Mouse (Mus musculus) forebrain, embryonic 11.5 days (tissue): ENCODE results near the gene Zfyve1. TPM values are rescaled to one million over a fixed set of nuclear protein-coding genes. Genes with fewer than 3 reads are reported as not detected.
"Not testable (repeated sequence)": the region's sequence is repeated elsewhere in the genome, so short reads cannot be mapped to it uniquely, and the experiment has no call there.

ENCODE experiments used
- ATAC-seq: fragments of 200-750 bp; cut with Nextera tagmentation; replicated peaks from 2 replicates; pipeline ENCODE4 v1.8.0; 2017; ENCODE audit warnings: moderate TSS enrichment; ENCODE audit not compliant: low FRiP score
- DNase-seq: peaks from one replicate; pipeline ENCODE4 v3.0.0-alpha.2; 2017; ENCODE audit warnings: low spot score
- H3K27ac ChIP-seq: fragments of 300-500 bp; sonication (generic); 2 replicates; pipeline ENCODE4 v1.5.1; 2014; ENCODE audit warnings: low read depth, low read length
- H3K27me3 ChIP-seq: fragments of 300-500 bp; sonication (generic); 2 replicates; pipeline ENCODE4 v1.6.1; 2014; ENCODE audit warnings: mild to moderate bottlenecking, low read length, mixed read lengths; ENCODE audit not compliant: control insufficient read depth, insufficient read depth
- H3K36me3 ChIP-seq: fragments of 300-500 bp; sonication (generic); 2 replicates; pipeline ENCODE4 v1.6.1; 2014; ENCODE audit warnings: mild to moderate bottlenecking, low read length, moderate library complexity, mixed read lengths; ENCODE audit not compliant: control insufficient read depth, insufficient read depth
- H3K4me1 ChIP-seq: fragments of 300-500 bp; sonication (generic); replicated peaks from 2 replicates; pipeline ENCODE4 v1.6.1; 2014; ENCODE audit warnings: low read length, mixed read lengths; ENCODE audit not compliant: control insufficient read depth, insufficient read depth
- H3K4me2 ChIP-seq: fragments of 300-500 bp; sonication (generic); 2 replicates; pipeline ENCODE4 v1.6.1; 2014; ENCODE audit warnings: low read depth, mild to moderate bottlenecking, low read length, moderate library complexity, mixed read lengths; ENCODE audit not compliant: severe bottlenecking
- H3K4me3 ChIP-seq: fragments of 300-500 bp; sonication (generic); 2 replicates; pipeline ENCODE4 v1.5.1; 2014; ENCODE audit warnings: low read depth, low read length
- H3K9ac ChIP-seq: fragments of 300-500 bp; sonication (generic); 2 replicates; pipeline ENCODE4 v1.6.1; 2014; ENCODE audit warnings: low read length
- H3K9me3 ChIP-seq: fragments of 300-500 bp; sonication (generic); 2 replicates; pipeline ENCODE4 v1.6.1; 2016; ENCODE audit warnings: low read length, mixed read lengths; ENCODE audit not compliant: control insufficient read depth
- WGBS: fragments of 180-500 bp; shearing (Covaris S2); extraction: QIAGEN DNeasy Blood & Tissue Kit; methylation state at CpG from one replicate; pipeline ENCODE4 v1.1.7; 2014; 5-methylcytosine and 5-hydroxymethylcytosine counted together
- polyA plus RNA-seq: library from polyadenylated mRNA; unstranded; fragments of >200 nt; fragmentation: Nextera tagmentation; extraction: Ambion mirVana; gene quantifications from 2 replicates; pipeline ENCODE4 v1.2.1, GENCODE M21; 2014

The Zfyve1 gene
- polyA plus RNA-seq, 1 experiment from 2014 or later, result 24.9 TPM

GRCm38 (mm10) chr12:83622031-83622755 lies 25.2 kb upstream of the Zfyve1 start:
- Histone ChIP-seq H3K4me1 (no peaks in the 10 kb centered on the region), H3K4me2 (no peak overlapping the region), H3K9ac (no peak overlapping the region), H3K36me3 (no peaks in the 10 kb centered on the region), H3K4me3 (no peak overlapping the region), H3K27ac (no peak overlapping the region), H3K9me3 (no peaks in the 10 kb centered on the region), H3K27me3 (no peaks in the 10 kb centered on the region)
- WGBS, result 81% methylated on average over 6 of the region's 6 CpGs
- DNase-seq (no peak), ATAC-seq (no peak)

- not testable (repeated sequence) for H3K9ac ChIP-seq, H3K36me3 ChIP-seq, H3K27me3 ChIP-seq, H3K9me3 ChIP-seq, H3K4me1 ChIP-seq, H3K27ac ChIP-seq, H3K4me2 ChIP-seq, H3K4me3 ChIP-seq, ATAC-seq, DNase-seq
- 62% methylated on average over 23 of the region's 23 CpGs for WGBS
Measured at GRCm38 (mm10) chr12:83620694-83621093, 23.7 kb upstream of the Zfyve1 start.

- no peak overlapping the region for H3K9ac ChIP-seq
- no peaks in the 10 kb centered on the region for H3K4me1 ChIP-seq
- no peak for ATAC-seq
Measured at GRCm38 (mm10) chr12:83618981-83619380, 22.0 kb upstream of the Zfyve1 start.

GRCm38 (mm10) chr12:83617261-83617660 lies 20.2 kb upstream of the Zfyve1 start:
- ATAC-seq (no peak), DNase-seq (no peak)
- H3K4me3 ChIP-seq, result no peak overlapping the region
- no peaks in the 10 kb centered on the region for H3K27me3 ChIP-seq
- no peaks in the 10 kb centered on the region for H3K36me3 ChIP-seq
- 97% methylated on average over 5 of the region's 5 CpGs for WGBS
- H3K9ac ChIP-seq, result no peak overlapping the region
- H3K9me3 ChIP-seq, result no peaks in the 10 kb centered on the region
- H3K27ac ChIP-seq, result no peak overlapping the region
- no peak overlapping the region for H3K4me2 ChIP-seq
- no peaks in the 10 kb centered on the region for H3K4me1 ChIP-seq

More at GRCm38 (mm10) chr12:83618981-83619380, 22.0 kb upstream of the Zfyve1 start:
- no peaks in the 10 kb centered on the region for H3K9me3 ChIP-seq
- H3K4me2 ChIP-seq, result no peak overlapping the region
- H3K27me3 ChIP-seq, result no peaks in the 10 kb centered on the region
- 80% methylated on average over 2 of the region's 2 CpGs for WGBS
- DNase-seq, result no peak
- no peaks in the 10 kb centered on the region for H3K36me3 ChIP-seq
- no peak overlapping the region for H3K4me3 ChIP-seq
- no peak overlapping the region for H3K27ac ChIP-seq

GRCm38 (mm10) chr12:83606411-83606810 lies 9.4 kb upstream of the Zfyve1 start:
- H3K9me3 ChIP-seq, H3K4me3 ChIP-seq, H3K4me2 ChIP-seq, H3K27ac ChIP-seq, H3K9ac ChIP-seq, ATAC-seq, H3K36me3 ChIP-seq, H3K4me1 ChIP-seq, H3K27me3 ChIP-seq, DNase-seq: not testable (repeated sequence)
- 92% methylated on average over 2 of the region's 2 CpGs for WGBS

GRCm38 (mm10) chr12:83602285-83602684 lies 5.3 kb upstream of the Zfyve1 start:
- no peaks in the 10 kb centered on the region for H3K36me3 ChIP-seq
- H3K4me3 ChIP-seq, result no peak overlapping the region
- no peak for DNase-seq
- H3K9ac ChIP-seq, result no peak overlapping the region
- no peaks in the 10 kb centered on the region for H3K4me1 ChIP-seq
- H3K9me3 ChIP-seq, result no peaks in the 10 kb centered on the region
- WGBS, result 93% methylated on average over 5 of the region's 5 CpGs
- no peaks in the 10 kb centered on the region for H3K27me3 ChIP-seq
- no peak overlapping the region for H3K27ac ChIP-seq
- H3K4me2 ChIP-seq, result no peak overlapping the region
- ATAC-seq, result no peak

GRCm38 (mm10) chr12:83597881-83598280 lies 859 bp upstream of the Zfyve1 start:
- Histone ChIP-seq H3K9me3 (no peaks in the 10 kb centered on the region), H3K4me3 (no peak overlapping the region), H3K27me3 (no peaks in the 10 kb centered on the region), H3K9ac (no peak overlapping the region), H3K27ac (no peak overlapping the region), H3K4me1 (no peaks in the 10 kb centered on the region; the same call in 1 of the 2 replicates), H3K4me2 (no peak overlapping the region), H3K36me3 (peaks cover 4% of the 10 kb centered on the region; the same call in 1 of the 2 replicates)
- 80% methylated on average over 2 of the region's 2 CpGs for WGBS
- DNase-seq (no peak), ATAC-seq (no peak)

- Histone ChIP-seq H3K9ac (peak overlapping the region; percentile 94), H3K9me3 (no peaks in the 10 kb centered on the region), H3K4me1 (no peaks in the 10 kb centered on the region; the same call in 1 of the 2 replicates), H3K36me3 (peaks cover 4% of the 10 kb centered on the region), H3K27ac (peak overlapping the region; percentile 73), H3K4me3 (peak overlapping the region; percentile 76), H3K27me3 (no peaks in the 10 kb centered on the region), H3K4me2 (peak overlapping the region; percentile 67)
- 7% methylated on average over 19 of the region's 20 CpGs for WGBS
- no peak for ATAC-seq
- DNase-seq, result no peak
Measured at GRCm38 (mm10) chr12:83596191-83596954, 649 bp downstream of the Zfyve1 start.
